8 mouse cellular contexts compared by ENCODE assay signal in genomic region chr4:149958566-149958965, GRCm38 (mm10). TPM values are rescaled to one million over a fixed set of nuclear protein-coding genes. Genes with fewer than 3 reads are reported as not detected.
DNase-seq lines count a peak whose midpoint lies in the region; ATAC-seq and TF ChIP-seq lines count a peak whose summit lies in the region.

No protein-coding gene starts in this region.

- H3K9me3 ChIP-seq in intestine, postnatal 0 days (ENCODE audit: control insufficient read depth) = no peaks in the 10 kb centered on the region
- H3K9me3 ChIP-seq in intestine, embryonic 15.5 days = no peaks in the 10 kb centered on the region
- no peaks in the 10 kb centered on the region for H3K9me3 ChIP-seq in limb, embryonic 14.5 days (ENCODE audit: control insufficient read depth, low read length)

- DNase-seq in adrenal gland, adult (ENCODE audit: inconsistent age in 2 of 2, low spot score in 1 of 2) = peak; percentile 80 to 95
- peak; percentile 91 for DNase-seq in embryo, embryonic 10 days (ENCODE audit: low spot score)
- DNase-seq in kidney, adult 8-10 months = peak; percentile 55 to 88
- DNase-seq in limb, embryonic 14.5 days (ENCODE audit: low spot score) = peak; percentile 77
- peak; percentile 74 for DNase-seq in right cerebral cortex, adult 18-20 months
- peak; percentile 77 for DNase-seq in urinary bladder, postnatal 25 days (ENCODE audit: low spot score)

- no peak for TF ChIP-seq POLR2A in limb, embryonic 14.5 days (IDR thresholded peaks at IDR 0.05; ENCODE audit: borderline replicate concordance, extremely low read depth, insufficient read depth, insufficient read length)

- H3K4me3 ChIP-seq in intestine, postnatal 0 days (ENCODE audit: low read depth, low read length) = no peak overlapping the region
- no peak overlapping the region for H3K4me3 ChIP-seq in intestine, embryonic 15.5 days (replicated peaks)
- H3K4me3 ChIP-seq in limb, embryonic 14.5 days (replicated peaks; ENCODE audit: low read length) = no peak overlapping the region

- WGBS in intestine, postnatal 0 days = 4% methylated on average over 5 of the region's 5 CpGs
- 3% methylated on average over 5 of the region's 5 CpGs for WGBS in intestine, embryonic 15.5 days
- WGBS in limb, embryonic 14.5 days = 4% methylated on average over 5 of the region's 5 CpGs

- no peak overlapping the region for H3K27ac ChIP-seq in intestine, postnatal 0 days (ENCODE audit: low read depth, low read length)
- H3K27ac ChIP-seq in intestine, embryonic 15.5 days = no peak overlapping the region
- no peak overlapping the region for H3K27ac ChIP-seq in limb, embryonic 14.5 days (replicated peaks; ENCODE audit: low read depth, low read length)

- peak; percentile 98 for TF ChIP-seq CTCF in intestine, postnatal 0 days (IDR thresholded peaks at IDR 0.05; ENCODE audit: low read depth)

- no peak for ATAC-seq in intestine, postnatal 0 days
- ATAC-seq in intestine, embryonic 15.5 days = no peak
- no peak for ATAC-seq in limb, embryonic 14.5 days (ENCODE audit: low FRiP score, low read depth)

- no peaks in the 10 kb centered on the region for H3K27me3 ChIP-seq in intestine, postnatal 0 days (replicated peaks; ENCODE audit: control insufficient read depth, insufficient read depth, low read length)
- peaks cover 5% of the 10 kb centered on the region; the same call in 1 of the 2 replicates for H3K27me3 ChIP-seq in intestine, embryonic 15.5 days (replicated peaks)
- peaks cover 3% of the 10 kb centered on the region; the same call in 1 of the 2 replicates for H3K27me3 ChIP-seq in limb, embryonic 14.5 days (ENCODE audit: control insufficient read depth, insufficient read depth, low read length)

- H3K4me2 ChIP-seq in intestine, postnatal 0 days (replicated peaks; ENCODE audit: low read depth) = no peak overlapping the region
- no peak overlapping the region for H3K4me2 ChIP-seq in intestine, embryonic 15.5 days (replicated peaks)
- no peak overlapping the region for H3K4me2 ChIP-seq in limb, embryonic 14.5 days (replicated peaks; ENCODE audit: low read depth, low read length, severe bottlenecking)

- H3K36me3 ChIP-seq in intestine, postnatal 0 days (ENCODE audit: control insufficient read depth, insufficient read depth) = no peaks in the 10 kb centered on the region
- no peaks in the 10 kb centered on the region for H3K36me3 ChIP-seq in intestine, embryonic 15.5 days
- no peaks in the 10 kb centered on the region for H3K36me3 ChIP-seq in limb, embryonic 14.5 days (ENCODE audit: control insufficient read depth, insufficient read depth, low read length)

- H3K9ac ChIP-seq in intestine, postnatal 0 days (ENCODE audit: low read depth, low read length) = no peak overlapping the region
- no peak overlapping the region for H3K9ac ChIP-seq in intestine, embryonic 15.5 days
- H3K9ac ChIP-seq in limb, embryonic 14.5 days (ENCODE audit: low read depth, low read length, severe bottlenecking) = no peak overlapping the region

- H3K4me1 ChIP-seq in intestine, postnatal 0 days (replicated peaks; ENCODE audit: control insufficient read depth, insufficient read depth, low read length) = peaks cover 11% of the 10 kb centered on the region; the same call in 1 of the 2 replicates
- H3K4me1 ChIP-seq in intestine, embryonic 15.5 days (replicated peaks) = peaks cover 7% of the 10 kb centered on the region
- peaks cover 12% of the 10 kb centered on the region for H3K4me1 ChIP-seq in limb, embryonic 14.5 days (ENCODE audit: control insufficient read depth, insufficient read depth, low read length)

RNA-seq across cellular contexts. Expression of gene Spsb1, which starts 3.7 kb away (rescaled TPM):
- polyA plus RNA-seq in intestine, postnatal 0 days (2015; fragmentation: Nextera tagmentation; extraction: Ambion mirVana) = 26.4 and 26.5 TPM in 2 replicates
- polyA plus RNA-seq in intestine, embryonic 15.5 days (2015; fragmentation: Nextera tagmentation; extraction: Ambion mirVana) = 17.0 and 18.2 TPM in 2 replicates
- polyA plus RNA-seq in limb, embryonic 14.5 days (2012; rRNA removed) = 19.4 and 21.9 TPM in 2 replicates
- 18.0 and 18.8 TPM in 2 replicates for polyA plus RNA-seq in limb, embryonic 14.5 days (2014; fragmentation: Nextera tagmentation; extraction: Ambion mirVana)

RNA-seq across cellular contexts. Expression of gene H6pd, which starts 50.3 kb away (rescaled TPM):
- 33.1 and 37.5 TPM in 2 replicates for polyA plus RNA-seq in intestine, postnatal 0 days (2015; fragmentation: Nextera tagmentation; extraction: Ambion mirVana)
- polyA plus RNA-seq in intestine, embryonic 15.5 days (2015; fragmentation: Nextera tagmentation; extraction: Ambion mirVana) = 22.2 and 24.0 TPM in 2 replicates
- 22.6 and 30.1 TPM in 2 replicates for polyA plus RNA-seq in limb, embryonic 14.5 days (2012; rRNA removed)
- 13.3 and 15.7 TPM in 2 replicates for polyA plus RNA-seq in limb, embryonic 14.5 days (2014; fragmentation: Nextera tagmentation; extraction: Ambion mirVana)
